In the genomic region with DNA sequence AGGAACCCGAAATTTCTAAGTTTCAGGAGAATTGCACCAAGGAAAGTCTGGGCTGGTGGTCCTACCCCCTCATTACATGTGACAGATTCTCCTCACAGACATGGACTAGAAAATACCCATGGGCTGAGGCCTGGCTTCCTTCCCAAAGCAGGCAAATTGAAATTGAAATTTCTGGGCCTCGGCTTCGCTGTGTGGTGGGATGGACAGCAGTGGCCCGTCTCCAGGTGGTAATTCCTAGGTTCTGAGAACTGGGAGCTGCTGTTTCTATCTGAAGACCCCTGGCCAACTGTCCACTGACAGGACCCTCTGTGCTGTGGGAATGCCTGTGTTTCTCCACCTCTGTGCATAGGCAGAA, we compare ENCODE assay signal across 29 mouse cellular contexts. TPM values are rescaled to one million over a fixed set of nuclear protein-coding genes. Genes with fewer than 3 reads are reported as not detected.
"Had no signal": no experiment of that assay in that cellular context is flagged by ENCODE, and none has a peak within 500 bp of the region (broad histone marks: within the 10 kb centered on the region; RNA-seq: fewer than 3 reads in every experiment).

No protein-coding gene starts in this region.

- DNase-seq: gastrocnemius, postnatal 14 days; gastrocnemius, postnatal 36 days; heart, adult 11 months; heart, adult 2 months; heart, postnatal 14 days; heart, postnatal 36 days; kidney, adult 11 months; kidney, adult 2 months; kidney, adult 9 months; kidney, postnatal 14 days; kidney, postnatal 36 days; layer of hippocampus, postnatal 36 days; liver; liver, embryonic 13.5 days had no signal

- H3K4me1 ChIP-seq: heart, embryonic 13.5 days; heart, embryonic 15.5 days; hindbrain, embryonic 13.5 days; liver, embryonic 13.5 days; liver, embryonic 15.5 days had no signal

- ATAC-seq: intestine, embryonic 16.5 days had no signal

- H3K27me3 ChIP-seq: hindbrain, embryonic 15.5 days had no signal

- H3K4me3 ChIP-seq: heart, adult 2 months; heart, embryonic 13.5 days; heart, embryonic 15.5 days; hindbrain, embryonic 13.5 days; hindbrain, embryonic 15.5 days; kidney, embryonic 15.5 days; layer of hippocampus, adult 2 months; left cerebral cortex, adult 2 months; limb, embryonic 12.5 days; liver, embryonic 13.5 days; liver, embryonic 15.5 days had no signal

- H3K4me2 ChIP-seq: heart, embryonic 11.5 days; heart, embryonic 13.5 days; heart, embryonic 15.5 days; hindbrain, embryonic 13.5 days; hindbrain, embryonic 15.5 days; kidney, embryonic 15.5 days; limb, embryonic 12.5 days; liver, embryonic 11.5 days; liver, embryonic 13.5 days; liver, embryonic 15.5 days had no signal

- H3K36me3 ChIP-seq: heart, embryonic 13.5 days; heart, embryonic 15.5 days; hindbrain, embryonic 13.5 days; hindbrain, embryonic 15.5 days; kidney, embryonic 15.5 days; limb, embryonic 12.5 days; liver, embryonic 13.5 days; liver, embryonic 15.5 days had no signal

- H3K27ac ChIP-seq: heart, adult 2 months; heart, embryonic 13.5 days; heart, embryonic 15.5 days; hindbrain, embryonic 13.5 days; hindbrain, embryonic 15.5 days; hindbrain, postnatal 0 days; kidney, embryonic 15.5 days; kidney, postnatal 0 days; layer of hippocampus, adult 2 months; left cerebral cortex, adult 2 months; limb, embryonic 12.5 days; liver, embryonic 13.5 days; liver, embryonic 15.5 days had no signal

- H3K9me3 ChIP-seq: heart, embryonic 13.5 days; heart, embryonic 15.5 days; hindbrain, embryonic 13.5 days; hindbrain, embryonic 15.5 days; kidney, embryonic 15.5 days; liver, embryonic 13.5 days; liver, embryonic 15.5 days had no signal

- H3K9ac ChIP-seq: heart, embryonic 13.5 days; heart, embryonic 15.5 days; hindbrain, embryonic 13.5 days; hindbrain, embryonic 15.5 days; kidney, embryonic 15.5 days; liver, embryonic 13.5 days; liver, embryonic 15.5 days had no signal

RNA-seq across cellular contexts. Expression of a gene that starts 49.8 kb away (rescaled TPM):
- total RNA-seq: hematopoietic stem cell, adult 5-6 weeks had no signal
